Mouse (Mus musculus) CD4-positive, CD25-positive, alpha-beta regulatory T cell (primary cell): Measurements from ENCODE around the gene Trpv4. TPM values are rescaled to one million over a fixed set of nuclear protein-coding genes. Genes with fewer than 3 reads are reported as not detected.

ENCODE experiments used
- polyA plus RNA-seq: library from polyadenylated mRNA; unstranded; fragments of 100-300 nt; shearing (Covaris generic); gene quantifications from one replicate; pipeline ENCODE4 v1.2.1, GENCODE M21; 2017

Gene Trpv4
- 0.67 TPM for polyA plus RNA-seq

DNA sequence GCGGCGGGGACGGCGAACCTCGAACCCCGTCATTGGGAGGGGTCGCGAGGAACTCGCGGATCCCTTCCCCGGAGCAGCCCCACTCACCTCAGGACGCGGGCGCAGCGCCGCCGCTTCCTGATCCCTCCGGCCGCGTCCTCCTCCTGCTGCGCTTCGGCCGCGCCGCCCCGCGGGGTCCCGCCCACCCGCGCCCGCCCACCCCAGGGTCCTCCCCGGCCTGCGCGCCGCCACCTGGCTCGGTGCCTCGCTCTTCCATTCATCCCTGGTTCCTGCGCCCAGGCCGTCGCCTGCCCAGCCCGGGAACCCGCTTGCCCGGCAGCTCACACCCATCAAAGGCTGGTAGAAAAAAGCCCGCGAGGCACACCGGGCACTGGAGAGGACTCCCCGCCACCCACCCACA is at the start of gene Trpv4:
Trpv4 (minus strand) TSS at position 167 of the 400 bp plus-strand sequence.

DNA sequence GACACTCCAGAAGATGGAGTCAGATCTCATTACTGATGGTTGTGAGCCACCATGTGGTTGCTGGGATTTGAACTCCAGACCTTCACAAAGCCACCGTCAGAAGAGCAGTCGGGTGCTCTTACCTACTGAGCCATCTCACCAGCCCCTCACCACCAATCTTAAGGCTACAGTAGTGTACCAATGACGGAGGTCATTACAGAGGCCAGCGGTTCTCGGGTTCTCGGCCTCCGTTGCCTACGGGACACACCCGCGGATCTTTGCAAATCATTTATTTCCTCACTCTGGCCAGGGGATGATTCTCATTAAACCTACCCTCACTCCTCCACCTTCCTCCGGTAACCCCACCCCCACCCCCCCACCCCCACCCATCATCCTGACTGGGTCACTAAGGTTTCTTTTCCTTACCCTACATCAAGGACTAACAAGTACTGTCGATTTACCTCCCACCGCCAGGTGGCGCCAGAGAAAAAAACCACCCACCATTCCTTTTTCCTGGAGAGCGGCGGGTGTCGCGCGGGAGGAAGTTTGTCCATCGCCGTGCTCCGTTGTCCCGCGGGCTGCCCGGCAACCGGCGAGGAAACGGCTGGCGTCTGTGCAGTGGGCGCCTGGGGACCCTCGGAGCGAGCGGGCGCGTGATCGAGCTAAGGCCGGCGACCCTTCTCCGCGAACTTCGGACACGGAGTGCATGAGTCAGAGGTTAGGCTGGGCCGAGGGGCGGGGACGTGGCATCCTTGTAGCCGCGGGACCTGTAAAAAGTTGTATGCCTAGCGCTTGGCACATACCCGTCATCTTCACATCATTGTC is 49.2 kb upstream of the Trpv4 start, which contains the start of gene Tchp:
Tchp (plus strand) TSS at position 496 of the 804 bp plus-strand sequence.

DNA sequence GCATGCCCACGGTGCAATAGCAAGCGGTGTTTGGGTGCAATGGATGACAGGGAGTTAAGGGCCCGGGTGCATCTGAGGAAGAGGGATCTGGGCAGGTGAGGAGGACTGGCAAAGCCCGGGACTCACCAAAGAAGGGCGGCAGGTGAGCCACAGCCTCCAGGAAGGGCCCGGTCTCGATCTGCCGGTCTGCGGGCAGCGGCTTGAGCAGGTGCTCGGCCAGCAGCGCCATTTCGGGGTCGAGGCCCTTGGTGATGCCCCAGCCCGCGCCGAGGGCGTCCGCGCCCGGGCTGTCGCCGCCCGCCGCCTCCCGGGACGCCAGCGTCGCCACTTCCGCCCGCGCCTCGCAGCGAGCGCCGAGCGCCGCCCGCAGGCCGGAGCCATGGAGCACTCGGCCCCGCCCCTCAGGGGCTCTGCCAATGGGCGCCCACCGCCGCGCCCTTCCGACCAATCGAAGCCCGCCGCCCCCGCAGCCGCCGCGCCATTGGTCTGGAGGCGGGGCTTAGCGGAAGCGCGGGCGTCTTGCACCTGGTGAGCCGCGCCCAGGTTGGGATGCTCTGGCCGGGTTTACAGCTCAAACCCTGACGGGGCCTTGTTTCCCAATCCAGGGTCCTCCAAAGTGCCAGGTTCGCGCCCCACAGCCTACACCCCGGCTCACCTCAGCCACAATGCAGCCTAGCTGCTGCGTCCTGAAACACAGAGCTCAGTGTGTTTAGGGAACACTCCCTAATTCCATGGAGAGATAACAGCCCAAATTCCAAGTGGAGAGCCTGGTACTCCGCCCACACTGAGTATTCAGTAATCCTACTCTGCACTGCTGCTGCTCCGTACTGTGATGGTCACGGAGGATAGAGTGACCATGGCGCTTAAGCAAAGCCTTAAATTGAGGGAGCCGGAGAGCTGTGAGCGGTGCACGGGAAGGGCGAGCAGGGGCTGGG is 32.7 kb upstream of the Trpv4 start, which contains the start of gene Gltp:
Gltp (minus strand) TSS at position 352 of the 935 bp plus-strand sequence.

Other genes starting within 250 kb of the Trpv4 start
- gene Mmab, start 214.4 kb downstream of the Trpv4 start, polyA plus RNA-seq = 10.5 TPM
- gene Mvk, start 214.2 kb downstream of the Trpv4 start, polyA plus RNA-seq = 10.4 TPM
- 0.65 TPM for gene Fam222a, start 90.4 kb downstream of the Trpv4 start, polyA plus RNA-seq
- gene Gltp, start 32.6 kb upstream of the Trpv4 start, polyA plus RNA-seq = 323 TPM
- gene Tchp, start 49.3 kb upstream of the Trpv4 start, polyA plus RNA-seq = 22.4 TPM
- gene Ankrd13a, start 116.3 kb upstream of the Trpv4 start, polyA plus RNA-seq = 181 TPM
- 148 TPM for gene Git2, start 117.1 kb upstream of the Trpv4 start, polyA plus RNA-seq
- 67.8 TPM for gene 1500011B03Rik, start 165.0 kb upstream of the Trpv4 start, polyA plus RNA-seq
- gene 4930519G04Rik, start 195.2 kb upstream of the Trpv4 start, polyA plus RNA-seq = not detected
- gene Gm9936, start 200.3 kb upstream of the Trpv4 start, polyA plus RNA-seq = not detected
- 16.4 TPM for gene Oasl2, start 238.5 kb upstream of the Trpv4 start, polyA plus RNA-seq